Mouse (Mus musculus): ENCODE measurements at regions not wholly inside any gene's neighbourhood (a gene's known extent, or its start where the extent isn't known, plus 50 kb on each side); places are given as distances from the start of the nearest gene placed in this dataset.

DNA sequence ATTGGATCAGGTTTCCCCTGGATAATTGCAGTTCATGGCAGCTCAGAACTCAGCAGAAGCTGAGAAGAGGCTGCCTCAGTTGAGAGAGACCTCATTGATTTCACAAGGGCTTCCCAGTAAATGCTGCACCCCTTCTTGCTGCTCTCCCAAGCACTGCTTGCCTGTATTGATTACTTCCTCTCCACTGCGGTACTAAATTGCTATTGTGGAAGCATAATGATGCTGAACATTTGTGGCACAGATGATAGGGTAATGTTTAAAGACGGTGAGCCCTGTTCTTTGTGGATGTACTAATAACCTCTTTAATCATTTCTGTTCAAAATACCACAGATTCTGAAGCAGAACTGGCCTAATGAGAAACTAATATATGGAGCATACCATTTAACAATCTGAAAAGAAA is 492.5 kb upstream of the Gm21833 start:
- no peaks in the 10 kb centered on the region for H3K9me3 ChIP-seq
- WGBS = 72% methylated on average over 2 of the region's 2 CpGs
- H3K9ac ChIP-seq (replicated peaks) = no peak overlapping the region
- H3K4me3 ChIP-seq = no peak overlapping the region
- H3K4me1 ChIP-seq = no peaks in the 10 kb centered on the region
- H3K4me2 ChIP-seq (replicated peaks) = no peak overlapping the region
- ATAC-seq (ENCODE audit: low FRiP score, low read depth) = no peak
- no peak overlapping the region for H3K27ac ChIP-seq (replicated peaks)
- H3K36me3 ChIP-seq = no peaks in the 10 kb centered on the region
- H3K27me3 ChIP-seq = no peaks in the 10 kb centered on the region

DNA sequence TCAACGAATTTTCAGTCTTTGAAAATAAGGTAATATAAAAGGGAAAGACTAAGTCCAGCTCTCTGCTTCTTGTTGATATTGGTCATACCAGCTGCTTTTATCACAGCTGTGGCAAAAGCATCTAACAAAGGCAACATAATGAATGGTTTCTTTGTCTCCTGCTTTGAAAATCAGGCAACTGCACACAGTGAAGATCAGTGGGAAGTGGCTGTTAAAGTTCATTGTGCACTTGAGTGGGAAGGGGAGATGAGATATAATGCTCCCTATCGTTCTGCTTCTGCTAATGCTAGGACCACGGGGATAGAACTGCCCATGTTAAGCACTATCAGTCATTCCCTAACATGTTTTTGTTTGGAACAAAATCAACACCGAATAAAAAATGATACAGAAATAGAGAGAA is 468.1 kb upstream of the Gm21833 start:
- no peaks in the 10 kb centered on the region for H3K9me3 ChIP-seq
- H3K9ac ChIP-seq (replicated peaks) = no peak overlapping the region
- WGBS = 56% methylated on average over 4 of the region's 4 CpGs
- no peaks in the 10 kb centered on the region for H3K27me3 ChIP-seq
- peak; percentile 55; the same call in 1 of the 2 replicates for ATAC-seq (ENCODE audit: low FRiP score, low read depth)
- no peak overlapping the region for H3K4me2 ChIP-seq (replicated peaks)
- H3K4me1 ChIP-seq = 0 out of 2 replicates have a peak, but pooled peaks cover 2% of the 10 kb centered on the region
- no peak overlapping the region for H3K27ac ChIP-seq (replicated peaks)
- no peak overlapping the region for H3K4me3 ChIP-seq
- no peaks in the 10 kb centered on the region for H3K36me3 ChIP-seq

Measured in midbrain, embryonic 12.5 days (tissue).